Mouse (Mus musculus) lung, postnatal 4 days (tissue): Measurements from ENCODE around the gene Bmt2.
A peak's percentile ranks its signal among the peaks of the same experiment; 100 is the strongest.

Source experiments
- DNase-seq, 2 experiments: peaks; one replicate each; pipeline ENCODE4 v3.0.0; 2021

Gene Bmt2

DNA sequence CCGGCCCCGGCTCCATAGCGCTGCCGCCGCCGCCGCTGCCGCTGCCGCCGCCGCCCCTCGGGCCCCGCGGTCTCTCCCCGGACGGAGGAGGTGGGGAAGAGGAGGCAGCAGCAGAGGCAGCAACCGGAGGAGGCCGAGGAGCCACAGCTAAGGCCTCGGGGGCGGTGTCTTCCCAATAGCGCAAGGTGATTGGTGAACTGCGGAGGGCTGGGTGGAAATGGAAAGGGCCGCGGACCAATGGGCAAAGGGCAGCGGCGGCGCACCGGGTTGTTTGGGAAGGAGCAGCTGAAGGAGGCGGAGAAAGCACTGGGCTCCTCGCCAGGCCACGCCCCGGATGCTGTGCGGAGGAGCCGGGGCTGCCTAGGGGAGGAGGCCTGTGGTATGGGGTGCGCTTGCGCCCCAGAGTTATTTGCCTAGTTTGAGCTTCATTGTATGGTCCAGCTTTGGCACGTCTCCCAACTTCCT lies at the start of gene Bmt2:
TSS of gene Bmt2 (minus strand) at position 149 of the 465 bp plus-strand sequence.
- DNase-seq: peak; percentile 99 to 100

DNA sequence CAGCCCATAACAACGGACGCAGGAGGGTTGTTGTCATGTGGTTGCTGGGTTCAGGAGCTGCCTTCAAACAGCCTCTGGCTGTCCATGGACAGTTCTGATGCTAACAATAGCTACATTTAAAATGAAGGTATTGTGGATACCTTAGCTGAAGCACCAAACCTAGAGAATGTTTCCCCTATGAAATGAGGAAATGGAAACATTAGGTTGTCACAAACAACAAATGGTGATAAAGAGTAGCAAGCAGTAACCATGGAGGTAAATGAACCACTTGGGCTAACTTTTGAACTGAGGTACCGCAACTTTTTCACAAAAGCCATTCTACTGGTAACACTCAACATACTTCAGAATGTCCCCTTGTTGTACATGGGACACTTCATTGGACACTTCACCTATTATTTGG lies 44.4 kb upstream of the Bmt2 start:
- DNase-seq: no peak

DNA sequence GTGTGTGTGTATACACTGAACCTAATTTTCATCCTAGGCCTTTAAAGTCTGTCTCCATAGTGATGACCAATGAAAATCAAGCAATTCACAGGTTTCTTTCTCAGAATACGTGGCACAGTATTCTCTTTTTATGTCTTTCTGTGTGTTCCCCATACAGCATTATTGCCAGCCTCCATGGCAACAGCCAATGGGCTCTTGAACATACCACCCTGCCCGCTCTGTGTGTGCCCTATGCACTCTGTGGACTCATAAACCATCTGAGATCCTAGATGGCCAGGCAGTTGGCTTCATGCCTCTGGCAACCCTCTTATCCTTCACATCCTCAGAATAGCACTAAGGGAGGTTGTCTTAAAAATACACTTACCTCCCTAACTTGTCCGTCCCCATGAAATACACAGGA lies 37.1 kb upstream of the Bmt2 start:
- no peak for DNase-seq

DNA sequence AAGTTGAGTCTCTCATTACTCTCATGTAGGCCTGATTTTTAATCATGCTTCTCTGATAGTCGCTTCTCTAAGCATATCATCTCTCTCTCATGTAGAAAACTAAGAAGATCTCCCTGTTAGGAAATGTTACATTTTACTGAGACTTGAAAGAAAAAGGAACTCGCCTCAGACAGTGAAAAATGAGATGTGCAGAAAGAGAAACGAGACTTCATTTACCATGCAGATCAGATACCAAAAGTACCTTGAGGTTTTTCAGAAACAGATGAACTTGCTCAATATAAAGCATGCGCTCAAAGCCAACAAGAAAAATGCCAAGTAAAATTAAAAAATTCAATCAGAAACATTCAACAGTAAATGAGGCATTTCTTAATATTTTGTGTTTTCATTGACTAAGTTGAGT lies 19.1 kb upstream of the Bmt2 start:
- no peak for DNase-seq

DNA sequence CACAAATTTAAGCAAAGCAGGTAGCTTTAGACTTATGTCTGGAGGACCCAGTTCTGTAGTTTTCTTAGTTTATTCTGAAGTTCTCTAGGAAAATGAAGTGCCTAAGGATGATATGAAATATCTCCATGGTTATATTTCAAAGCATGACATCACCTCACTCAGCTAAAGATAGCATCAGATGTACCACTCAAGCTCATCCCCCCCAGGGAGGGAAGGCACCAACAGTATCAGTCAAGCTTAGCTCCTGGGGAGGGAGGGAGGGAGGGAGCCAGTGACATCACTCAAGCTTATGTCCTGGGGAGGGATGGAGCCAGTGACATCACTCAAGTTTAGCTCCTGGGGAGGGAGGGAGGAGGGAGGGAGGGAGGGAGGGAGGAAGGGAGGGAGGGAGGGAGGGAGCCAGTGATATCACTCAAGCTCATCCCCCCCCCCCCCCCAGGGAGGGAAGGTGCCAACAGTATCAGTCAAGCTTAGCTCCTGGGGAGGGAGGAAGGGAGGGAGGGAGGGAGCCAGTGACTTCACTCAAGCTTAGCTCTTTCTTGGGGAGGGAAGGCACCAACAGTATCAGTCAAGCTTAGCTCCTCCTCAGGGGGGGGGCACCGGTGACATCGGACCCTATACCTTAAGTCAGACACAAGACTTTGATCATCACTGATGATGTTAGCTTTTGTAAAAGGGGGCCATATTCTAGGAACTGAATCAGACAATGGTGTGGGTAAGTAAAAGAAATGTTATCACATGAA lies 17.5 kb upstream of the Bmt2 start:
- no peak for DNase-seq

DNA sequence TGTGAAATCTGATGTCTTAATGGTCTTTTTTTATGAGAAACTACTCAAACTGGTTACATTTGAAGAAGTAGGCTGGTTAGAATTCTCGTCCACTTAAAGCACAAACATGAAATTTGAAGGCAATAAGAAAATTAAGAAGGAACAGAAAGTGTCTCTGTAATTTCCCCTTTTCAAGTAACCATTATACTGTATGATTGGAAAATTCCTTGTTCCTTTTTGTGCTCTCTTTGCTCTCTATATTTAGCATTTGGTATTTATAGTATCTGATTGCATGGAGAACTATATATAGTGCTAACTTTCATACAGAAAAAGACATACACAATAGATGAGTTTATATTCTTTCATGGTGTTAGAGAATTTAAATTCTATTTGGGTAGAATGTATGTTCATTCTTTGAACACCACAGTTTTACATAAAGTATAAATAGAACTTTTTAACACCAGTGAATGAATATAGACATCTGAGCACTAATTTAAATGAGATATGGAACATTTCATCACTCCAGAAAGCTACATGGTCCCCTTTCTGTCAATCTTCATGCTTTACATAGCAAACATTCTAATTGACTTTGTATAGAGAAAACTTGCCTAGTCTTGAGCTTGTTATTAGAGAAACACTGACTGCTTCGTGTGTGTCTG lies 14.0 kb upstream of the Bmt2 start:
- DNase-seq: no peak

DNA sequence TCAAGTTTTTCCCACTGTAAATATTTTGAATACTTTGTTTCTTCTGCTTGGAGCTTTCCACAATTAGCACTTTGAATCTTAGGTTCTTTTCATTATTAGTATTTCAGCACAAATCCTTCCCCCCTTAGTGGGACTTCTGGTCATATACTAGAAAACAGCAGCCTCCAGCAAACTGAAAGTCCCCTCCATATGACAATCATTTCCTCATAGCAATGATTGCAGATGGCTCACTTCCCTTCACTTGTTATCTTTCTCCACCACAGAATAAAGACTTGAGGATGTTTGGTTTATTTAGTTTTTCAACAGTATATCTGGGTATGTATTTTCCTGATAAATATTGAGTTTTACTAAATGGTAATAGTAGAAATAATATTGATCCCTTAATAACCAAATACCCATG lies 12.6 kb upstream of the Bmt2 start:
- DNase-seq: no peak

DNA sequence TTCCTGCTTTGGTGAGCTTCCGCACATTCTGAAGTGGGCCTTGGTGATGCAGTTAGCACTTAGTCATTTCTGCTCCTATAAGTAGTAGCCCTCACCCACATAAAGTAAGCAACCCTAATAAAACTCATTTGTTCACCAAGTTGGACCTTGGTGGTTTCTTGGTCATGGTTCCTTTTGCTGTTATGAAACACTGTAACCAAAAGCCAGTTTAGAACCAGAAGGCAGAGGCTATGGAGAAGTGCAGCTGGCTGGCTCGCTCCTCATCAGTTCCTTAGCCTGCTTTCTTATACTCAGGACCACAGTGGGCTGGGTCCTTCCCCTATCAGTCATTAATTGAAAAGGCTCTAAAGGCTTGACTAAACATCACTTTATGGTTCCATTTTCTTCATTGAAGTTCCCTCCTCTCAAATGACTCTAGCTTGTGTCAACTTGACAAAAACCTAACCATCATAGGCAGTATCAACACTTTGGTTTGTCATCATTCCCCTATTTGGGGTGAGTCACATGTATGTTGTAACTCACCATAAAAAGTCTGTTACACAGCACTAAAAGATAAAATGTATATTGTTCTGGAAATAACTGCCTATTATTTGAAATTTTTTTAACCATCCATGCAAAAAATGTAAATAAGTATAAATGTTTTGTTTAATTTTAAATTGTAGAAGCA lies 6.3 kb upstream of the Bmt2 start:
- DNase-seq: no peak

DNA sequence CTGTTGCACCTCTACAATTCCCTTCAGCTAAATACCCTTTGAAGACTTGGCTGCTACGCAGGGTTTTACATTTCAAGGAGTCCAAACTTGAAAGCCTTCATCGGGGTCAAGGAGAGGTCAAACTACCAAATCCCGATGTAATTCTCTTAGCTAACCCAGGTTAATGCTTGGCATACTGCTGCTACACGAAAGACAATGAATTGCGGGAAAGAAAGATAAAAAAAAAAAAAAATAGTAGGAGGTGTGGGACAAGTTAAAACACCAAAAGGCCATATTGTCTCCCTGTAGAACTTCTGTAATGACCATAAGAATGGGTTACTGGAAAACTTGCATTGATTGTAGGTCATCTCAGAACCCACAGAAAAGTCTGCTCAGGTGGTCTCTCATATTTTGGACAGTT lies 583 bp upstream of the Bmt2 start:
- no peak for DNase-seq

DNA sequence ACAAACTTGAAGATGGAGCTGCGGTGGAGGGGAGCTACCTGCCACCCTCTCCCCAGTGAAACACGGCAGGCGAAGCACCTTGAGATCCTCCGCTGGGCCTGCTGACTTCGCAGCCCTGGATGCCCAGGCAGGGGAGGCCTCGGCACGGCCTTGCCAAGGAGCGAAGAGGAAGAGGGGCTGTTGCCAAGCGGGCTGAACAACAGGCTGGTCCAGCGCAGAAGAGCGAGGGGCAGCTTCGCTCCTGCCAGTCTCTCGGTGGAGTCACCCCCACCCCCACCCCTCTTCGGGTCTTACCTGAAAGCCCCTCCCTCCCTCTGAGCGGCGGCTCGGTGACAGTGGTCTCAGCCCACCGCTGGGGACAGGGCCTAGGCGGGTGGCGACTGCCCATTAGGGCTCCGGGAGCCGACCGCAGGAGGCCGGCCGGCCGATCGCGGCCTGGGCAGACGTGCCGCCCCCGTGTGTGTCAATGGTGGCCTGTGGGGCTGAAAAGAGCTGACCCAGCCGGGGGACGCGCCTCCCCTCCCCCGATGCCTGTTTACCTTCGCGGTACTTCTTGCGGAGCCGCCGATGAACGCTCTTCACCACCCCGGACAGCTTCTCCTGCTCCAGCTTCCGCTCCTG lies 515 bp downstream of the Bmt2 start:
- peak in 1 of 2 experiments; percentile 61 for DNase-seq

DNA sequence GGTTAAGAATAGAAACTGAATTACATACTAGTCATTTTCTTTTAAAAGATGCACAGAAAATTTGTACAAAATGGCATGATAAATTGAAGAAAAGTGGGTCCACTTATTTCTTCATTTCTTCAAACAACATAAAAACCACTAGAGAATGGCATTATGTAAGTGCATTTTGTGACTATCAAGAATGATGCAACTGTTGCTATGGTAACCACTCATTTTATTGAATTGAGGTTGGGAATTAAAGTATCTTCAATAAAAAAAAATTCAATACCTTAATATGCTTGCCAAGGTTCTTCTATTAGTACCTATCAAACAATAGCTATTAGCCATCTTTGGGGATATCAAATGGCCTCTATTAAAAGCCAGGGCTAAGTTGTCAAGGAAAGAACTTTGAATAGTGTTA lies 1.6 kb downstream of the Bmt2 start:
- no peak for DNase-seq

DNA sequence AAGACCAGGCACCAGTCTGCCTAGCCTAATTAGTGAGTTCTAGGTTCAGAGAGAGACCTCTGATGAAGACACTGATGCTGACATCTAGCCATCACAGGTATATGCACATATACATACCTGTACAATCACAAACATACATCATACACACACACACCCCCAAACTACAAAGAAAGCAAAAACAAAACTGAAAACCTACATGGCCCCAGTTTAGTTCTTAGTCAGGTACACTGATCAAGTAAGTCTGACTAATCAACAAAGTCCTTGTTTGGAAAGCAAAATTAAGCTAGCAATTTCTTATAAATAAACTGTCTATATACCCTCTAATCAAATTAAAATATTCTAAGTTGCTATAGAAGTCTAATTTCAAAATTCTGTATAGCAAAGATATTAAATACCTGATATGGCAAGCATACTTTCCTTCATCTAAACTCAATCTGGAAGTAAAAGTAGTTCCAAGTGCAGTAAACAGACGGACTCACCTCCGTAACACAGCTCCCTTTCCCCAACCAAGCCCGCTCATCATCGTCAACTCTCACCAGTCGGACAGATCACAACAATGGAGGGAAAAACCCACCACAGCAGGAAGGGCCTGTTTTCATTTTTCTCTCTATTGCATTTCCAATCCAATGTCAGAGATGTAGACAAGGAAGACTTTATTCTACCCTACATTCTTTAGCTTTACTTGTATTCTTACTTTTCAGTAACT lies 3.0 kb downstream of the Bmt2 start:
- DNase-seq: no peak

DNA sequence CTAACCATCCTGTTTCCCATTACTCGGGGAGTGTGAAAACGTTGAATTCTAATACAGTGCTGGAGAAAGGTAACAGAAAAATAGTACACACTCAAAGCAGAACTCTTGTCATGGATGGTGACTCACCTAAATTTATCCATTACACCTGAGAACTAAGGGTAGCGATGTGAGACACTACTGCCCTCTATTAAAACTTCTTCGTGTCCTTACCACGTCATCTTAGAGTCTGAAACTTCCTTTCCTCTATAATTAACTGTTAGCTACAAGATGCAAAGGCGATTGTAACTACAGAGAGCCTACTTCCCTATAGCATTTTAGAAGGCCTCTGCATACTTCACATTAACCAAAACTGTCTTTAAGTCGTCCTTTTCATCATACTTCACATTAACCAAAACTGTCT lies 12.1 kb downstream of the Bmt2 start:
- no peak for DNase-seq

DNA sequence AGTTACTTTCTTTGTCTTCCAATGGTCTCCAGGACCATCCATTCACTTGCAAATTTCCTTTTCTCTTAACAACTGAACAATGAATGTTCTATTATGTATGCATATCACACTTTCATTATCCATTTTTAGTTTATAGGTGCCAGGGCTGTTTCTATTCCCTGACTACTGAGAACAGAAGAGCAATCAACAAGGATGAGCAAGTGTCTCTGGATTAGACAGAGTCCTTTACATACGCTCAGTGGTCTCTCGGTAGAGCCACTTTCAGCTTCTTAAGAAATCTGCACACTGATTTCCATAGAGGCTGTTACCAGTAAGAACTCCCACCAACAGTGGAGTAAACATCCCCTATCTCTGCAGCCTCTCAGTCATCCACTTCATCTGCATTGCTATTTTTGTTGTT lies 19.8 kb downstream of the Bmt2 start:
- DNase-seq: no peak

DNA sequence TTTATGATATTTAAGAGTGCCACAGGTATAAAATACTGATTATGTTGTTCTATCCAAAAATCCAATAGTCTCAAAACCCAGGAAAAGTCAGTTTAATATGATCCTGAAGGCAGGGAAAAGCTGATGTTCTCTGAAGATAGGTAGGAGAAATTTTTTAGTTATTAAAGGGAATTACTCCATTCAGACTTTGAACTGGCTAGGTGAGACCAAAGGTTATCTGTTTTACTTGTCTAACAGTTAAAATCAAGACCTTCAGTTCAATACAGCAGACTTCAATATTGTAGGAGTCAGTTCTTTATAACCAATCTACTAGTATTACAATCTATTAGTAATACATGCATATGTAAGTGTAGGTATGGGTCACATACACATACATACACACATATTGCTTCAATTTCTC lies 23.7 kb downstream of the Bmt2 start:
- DNase-seq: no peak

DNA sequence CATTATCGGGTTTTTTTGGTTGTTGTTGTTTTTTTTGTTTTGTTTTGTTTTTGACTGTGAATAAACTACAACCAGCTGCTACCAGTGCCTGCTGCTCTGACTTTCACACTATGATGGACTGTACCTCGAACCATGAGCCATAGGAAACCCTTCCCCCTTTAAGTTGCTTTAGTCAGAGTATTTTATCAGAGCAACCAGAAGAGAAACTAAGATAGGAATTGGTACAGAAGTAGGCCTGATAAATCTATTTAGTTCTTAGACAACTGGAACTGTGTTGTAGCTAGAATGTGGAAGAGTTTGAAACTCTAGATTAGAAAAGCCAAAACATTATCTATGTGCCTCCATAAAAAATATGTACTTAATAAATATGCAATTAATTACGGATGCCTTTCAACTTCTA lies 25.5 kb downstream of the Bmt2 start:
- no peak for DNase-seq

DNA sequence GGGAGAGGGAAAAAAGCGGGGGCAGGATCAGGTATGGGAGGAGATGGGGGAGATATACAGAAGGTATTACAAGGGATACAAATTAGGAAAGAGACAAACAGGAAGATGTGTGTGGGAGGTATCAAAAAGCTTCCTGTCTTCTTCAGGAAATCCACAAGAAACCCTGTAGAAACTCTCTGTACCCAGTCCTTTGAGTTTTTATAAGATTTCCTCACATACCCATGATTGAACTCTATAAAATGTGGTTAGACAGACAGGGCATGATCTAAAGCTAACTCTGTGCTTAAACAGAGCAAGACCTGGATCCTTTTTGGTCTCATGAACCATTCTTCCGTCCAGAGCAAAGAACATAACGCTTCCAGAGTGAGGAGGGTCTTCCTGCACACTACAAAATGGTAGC lies 26.9 kb downstream of the Bmt2 start:
- no peak for DNase-seq

DNA sequence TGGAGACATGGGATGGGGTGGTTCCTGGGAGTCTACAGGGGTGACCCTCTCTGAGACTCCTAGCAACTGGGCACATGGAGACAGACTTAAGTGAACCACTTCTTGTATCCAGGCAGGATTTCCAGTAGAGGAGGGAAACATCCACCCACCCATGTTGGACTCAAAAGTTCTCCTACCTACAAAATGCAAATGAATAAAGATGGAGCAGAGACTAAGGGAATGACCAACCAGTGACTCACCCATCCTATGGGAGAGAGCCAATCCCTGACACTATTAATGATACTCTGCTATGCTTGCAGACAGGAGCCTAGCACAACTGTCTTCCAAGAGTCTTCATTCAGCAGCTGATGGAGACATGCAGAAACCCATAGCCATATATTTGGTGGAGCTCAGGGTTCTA lies 29.5 kb downstream of the Bmt2 start:
- DNase-seq: no peak

DNA sequence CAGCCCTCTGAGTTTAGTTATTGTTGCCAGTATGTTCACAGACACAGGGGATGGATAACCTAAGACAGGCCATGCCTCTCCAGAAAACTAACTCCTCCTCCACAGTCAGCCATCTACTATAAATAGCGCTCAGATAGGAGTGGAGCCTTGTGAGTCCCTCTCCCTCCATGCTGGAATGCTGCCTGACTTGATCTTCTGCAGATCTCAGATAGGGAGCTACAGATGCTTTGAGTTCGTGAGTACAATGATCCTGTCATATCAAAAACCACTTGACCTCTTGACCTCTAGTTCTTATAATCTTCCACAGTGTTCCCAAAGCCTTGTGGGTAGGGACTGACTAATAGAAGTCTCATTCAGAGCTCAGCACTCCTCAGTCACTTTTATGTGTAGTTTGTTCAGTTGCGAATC lies 41.2 kb downstream of the Bmt2 start:
- DNase-seq: no peak

DNA sequence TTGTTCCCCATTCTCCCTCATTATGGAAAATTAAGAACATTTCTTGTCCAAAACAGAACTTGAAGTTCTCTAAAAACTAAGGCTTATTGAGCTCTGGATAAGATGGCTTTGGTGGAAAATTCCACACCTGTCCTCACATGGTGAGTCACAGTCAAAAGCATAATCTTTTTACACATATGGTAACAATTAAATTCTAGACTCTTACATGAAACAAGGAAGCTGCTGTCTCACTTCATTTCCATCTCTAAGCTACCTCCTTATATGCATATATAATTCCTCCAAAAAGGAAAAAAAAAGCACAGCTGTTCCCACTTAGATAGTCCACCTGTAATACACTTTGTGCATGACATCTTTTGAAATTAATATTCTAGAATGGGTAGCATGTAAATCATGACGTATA lies 45.2 kb downstream of the Bmt2 start:
- no peak for DNase-seq

DNA sequence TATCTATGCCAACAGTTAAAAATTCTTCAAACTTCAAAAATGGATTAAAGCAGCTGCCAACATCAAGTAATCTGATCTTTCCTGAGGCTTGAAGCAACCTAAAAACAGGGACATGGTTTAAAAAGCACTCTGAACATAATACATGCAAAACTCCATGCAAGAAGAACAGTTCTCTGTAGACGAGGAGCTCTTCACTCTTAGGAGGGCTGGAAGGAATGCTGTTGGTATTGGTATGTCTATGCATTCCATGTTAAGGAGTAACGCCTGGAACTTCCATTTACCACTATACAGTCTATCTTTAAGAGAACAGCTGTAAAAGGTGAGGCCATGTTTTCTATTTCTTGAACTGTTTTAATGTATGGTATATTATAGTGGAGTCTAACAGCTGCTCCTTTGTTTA lies 47.2 kb downstream of the Bmt2 start:
- no peak for DNase-seq

DNA sequence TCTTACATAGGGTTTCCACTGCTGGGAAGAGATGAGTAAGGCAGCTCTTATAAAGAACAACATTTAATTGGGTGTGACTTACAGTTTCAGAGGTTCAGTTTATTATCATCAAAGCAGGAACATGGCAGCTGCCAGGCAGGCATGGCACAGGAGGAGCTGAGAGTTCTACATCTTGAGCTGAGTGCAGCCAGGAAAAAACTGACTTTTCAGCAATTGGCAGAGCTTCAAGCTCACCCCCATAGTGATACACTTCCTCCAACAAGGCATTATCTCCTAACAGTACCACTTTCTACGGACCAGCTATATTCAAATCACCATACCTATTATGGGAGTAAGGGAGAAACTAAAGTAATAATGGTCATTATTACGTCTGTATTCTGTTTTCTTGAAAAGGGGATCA lies 58.1 kb downstream of the Bmt2 start:
- DNase-seq: no peak

DNA sequence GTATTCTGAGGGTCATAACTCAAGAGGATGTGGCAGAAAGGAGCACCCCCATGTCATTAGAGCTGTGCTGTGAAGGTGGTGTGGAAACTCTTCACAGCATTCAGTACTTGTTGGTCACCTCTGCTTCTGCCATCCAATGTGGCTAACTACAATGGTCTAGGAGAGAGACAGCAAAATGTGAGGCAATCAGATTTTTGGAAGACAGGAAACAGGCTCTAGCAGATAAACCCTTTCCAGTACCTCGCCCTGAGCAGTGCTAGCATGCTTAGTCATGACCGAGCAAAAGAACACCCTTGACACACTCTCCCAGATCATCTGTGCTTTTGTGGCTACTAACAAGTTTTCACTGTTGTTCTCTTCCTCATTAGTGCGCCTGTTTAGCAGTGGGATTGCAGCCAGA lies 60.7 kb downstream of the Bmt2 start:
- no peak for DNase-seq
